ENCODE assay signal across 27 mouse cellular contexts in genomic region chr16:64934793-64935192, GRCm38 (mm10).
DNase-seq lines count a peak whose midpoint lies in the region; ATAC-seq and TF ChIP-seq lines count a peak whose summit lies in the region.
"Had no signal": no experiment of that assay in that cellular context is flagged by ENCODE, and none has a peak within 500 bp of the region (broad histone marks: within the 10 kb centered on the region; RNA-seq: fewer than 3 reads in every experiment).

No protein-coding gene starts in this region.

- peak overlapping the region; percentile 40; the same call in 1 of the 2 replicates for H3K27ac ChIP-seq in bone marrow macrophage, adult 2 months (ENCODE audit: insufficient read depth, low read depth, low read length)
- H3K27ac ChIP-seq: gastrocnemius, adult 2 months; heart, adult 2 months; heart, embryonic 10.5 days; heart, embryonic 13.5 days; hindbrain, embryonic 12.5 days; hindbrain, embryonic 15.5 days had no signal

- peak; percentile 17 to 56; a peak in 2 of 4 replicates for ATAC-seq in hematopoietic stem cell, adult 5-6 weeks (replicated peaks in 1 of 2; ENCODE audit: insufficient read depth in 1 of 2, low FRiP score in 2 of 2, low TSS enrichment in 1 of 2, low read depth in 1 of 2, poor library complexity in 2 of 2, severe bottlenecking in 2 of 2)
- ATAC-seq in monocyte, adult 5-6 weeks (replicated peaks; ENCODE audit: insufficient number of reproducible peaks, low FRiP score, low TSS enrichment, poor library complexity, severe bottlenecking): 0 out of 2 replicates have a peak, but pooled peaks have one; percentile 47
- ATAC-seq: activated CD4-positive, CD25-positive, alpha-beta regulatory T cell, adult 4 months; CD4-positive, CD25-positive, alpha-beta regulatory T cell, adult 4 months; forebrain, embryonic 14.5 days; forebrain, postnatal 0 days had no signal

- peaks cover 5% of the 10 kb centered on the region; the same call in 1 of the 2 replicates for H3K4me1 ChIP-seq in bone marrow macrophage, adult 2 months (ENCODE audit: control insufficient read depth, insufficient read depth, low read length)
- H3K4me1 ChIP-seq: heart, embryonic 10.5 days; heart, embryonic 13.5 days; hindbrain, embryonic 12.5 days; hindbrain, embryonic 15.5 days had no signal

- no peak for TF ChIP-seq CTCF in bone marrow macrophage, adult 2 months (IDR thresholded peaks at IDR 0.05; ENCODE audit: low read depth, low read length)

- DNase-seq in 416B (ENCODE audit: low read depth): peak; percentile 17
- DNase-seq in layer of hippocampus, adult 11-12 months (ENCODE audit: low spot score): no peak
- DNase-seq in kidney, adult 8-10 months: no peak
- DNase-seq in left cerebral cortex, adult 9 months (ENCODE audit: low spot score in 2 of 2): no peak
- DNase-seq: adrenal gland, adult 8-10 months; adrenal gland, postnatal 25 days; cerebellum, adult 11 months; cerebellum, adult 2 months; cerebellum, adult 9-11 months; cerebellum, postnatal 25 days; embryo, embryonic 11 days; forebrain, postnatal 0 days; gastrocnemius, adult 2 months; gastrocnemius, postnatal 14 days; heart, adult 2 months; heart, postnatal 14 days; heart, postnatal 4 days had no signal

- no peak overlapping the region for H3K4me3 ChIP-seq in bone marrow macrophage, adult 2 months (ENCODE audit: insufficient read depth, low read length)
- H3K4me3 ChIP-seq: gastrocnemius, adult 2 months; heart, adult 2 months; heart, embryonic 10.5 days; heart, embryonic 13.5 days; hindbrain, embryonic 12.5 days; hindbrain, embryonic 15.5 days had no signal

- TF ChIP-seq POLR2A in bone marrow macrophage, adult 2 months (IDR thresholded peaks at IDR 0.05; ENCODE audit: borderline replicate concordance, low read depth, low read length): no peak
